Mouse (Mus musculus): ENCODE measurements around the gene Gde1. TPM values are rescaled to one million over a fixed set of nuclear protein-coding genes. Genes with fewer than 3 reads are reported as not detected.
A peak's percentile ranks its signal among the peaks of the same experiment; 100 is the strongest.

Gene Gde1
- total RNA-seq, 4 experiments from 2014 or later: 199 to 203 (median 202) TPM

DNA sequence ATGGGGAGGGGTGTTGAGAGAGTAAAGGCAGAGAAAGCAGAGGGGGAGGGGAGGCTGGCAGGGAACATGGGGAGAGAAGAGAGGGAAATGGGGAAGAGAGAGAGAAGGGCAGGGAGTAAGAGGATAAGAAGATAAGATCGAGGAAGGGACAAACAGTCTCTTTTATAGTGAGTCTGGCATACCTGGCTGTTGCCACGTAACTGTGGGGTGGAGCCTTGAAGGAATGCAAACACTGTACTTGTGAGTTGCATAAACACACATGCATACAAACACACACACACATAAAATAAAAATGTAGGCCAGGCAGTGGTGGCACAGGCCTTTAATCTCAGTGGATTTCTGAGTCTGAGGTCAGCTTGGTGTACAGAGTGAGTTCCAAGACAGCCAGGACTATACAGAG, 1.6 kb upstream of the Gde1 start:
- DNase-seq (ENCODE audit: low spot score in 2 of 2): no peak

DNA sequence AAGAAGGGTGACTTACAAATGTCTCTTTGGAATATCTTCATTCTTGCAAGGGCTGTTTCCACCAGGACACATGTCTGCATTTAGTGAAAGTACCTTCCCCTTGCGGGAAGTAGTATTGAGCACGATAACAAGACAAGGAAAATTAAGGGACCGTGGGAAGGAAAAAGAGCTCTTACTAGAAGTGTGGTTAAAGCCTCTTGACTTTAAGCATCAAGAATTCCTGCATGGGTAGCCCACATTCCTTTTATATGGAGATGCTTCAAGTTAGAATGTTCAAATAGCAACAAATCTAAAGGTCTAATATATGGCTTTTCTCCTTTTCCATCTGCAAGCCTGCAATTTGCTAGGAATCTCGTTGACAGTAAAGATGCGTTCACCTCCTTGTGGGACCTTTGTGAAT, 910 bp upstream of the Gde1 start:
- DNase-seq (ENCODE audit: low spot score in 2 of 2): no peak

DNA sequence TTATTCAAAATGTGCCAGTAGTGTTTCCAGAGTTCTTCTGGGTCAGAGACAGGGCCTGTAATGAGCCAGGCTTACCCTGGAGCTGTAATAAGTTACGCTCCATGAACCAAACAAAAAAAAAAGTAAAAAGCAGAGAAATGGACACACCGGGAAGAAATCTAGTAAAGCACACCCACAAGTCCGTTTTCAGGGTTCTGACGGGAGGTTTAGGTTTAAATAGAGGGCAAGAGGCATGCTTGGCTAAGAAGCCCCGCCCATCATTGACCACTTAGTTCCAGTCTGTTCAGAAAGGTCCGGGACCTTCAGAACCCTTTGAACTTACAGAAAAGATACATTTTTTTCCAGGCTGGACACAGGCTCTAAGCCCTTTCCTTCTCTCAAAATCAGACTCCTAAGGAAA, 473 bp upstream of the Gde1 start:
- no peak for DNase-seq (ENCODE audit: low spot score in 2 of 2)

DNA sequence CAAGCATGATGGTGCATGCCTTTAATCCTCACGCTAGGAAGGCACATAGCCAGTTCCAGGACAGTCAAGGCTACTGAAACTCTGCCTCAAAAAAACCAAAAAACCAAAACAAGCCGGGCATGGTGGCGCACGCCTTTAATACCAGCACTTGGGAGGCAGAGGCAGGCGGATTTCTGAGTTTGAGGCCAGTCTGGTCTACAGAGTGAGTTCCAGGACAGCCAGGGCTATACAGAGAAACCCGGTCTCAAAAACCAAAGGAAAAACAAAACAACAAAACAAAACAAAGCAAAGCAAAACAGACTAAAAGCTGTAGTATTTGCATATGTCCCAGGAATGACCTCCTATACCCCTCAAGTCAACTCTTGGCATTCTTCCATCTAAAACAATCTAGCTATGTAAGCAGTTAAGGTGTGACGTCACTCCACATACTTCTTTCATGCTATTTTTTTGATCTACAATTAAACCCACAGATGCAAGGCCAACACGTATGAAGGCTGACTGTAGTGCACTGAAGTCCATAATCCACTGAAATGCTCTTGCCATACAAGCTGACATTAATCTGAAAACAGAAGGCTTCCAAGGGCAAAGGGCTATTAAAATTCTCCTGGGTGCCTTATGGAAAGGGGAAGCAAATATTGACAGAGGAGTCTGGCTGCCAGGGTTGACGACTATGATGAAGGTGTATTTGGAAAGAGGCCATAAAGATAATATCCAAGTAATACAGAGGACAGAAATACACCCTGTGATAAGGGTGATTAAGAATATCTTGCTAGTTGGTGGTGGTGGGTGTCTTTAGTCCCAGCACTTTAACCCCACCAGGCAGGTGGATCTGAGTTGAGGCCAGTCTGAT, 1.4 kb downstream of the Gde1 start:
- no peak for DNase-seq (ENCODE audit: low spot score in 2 of 2)

DNA sequence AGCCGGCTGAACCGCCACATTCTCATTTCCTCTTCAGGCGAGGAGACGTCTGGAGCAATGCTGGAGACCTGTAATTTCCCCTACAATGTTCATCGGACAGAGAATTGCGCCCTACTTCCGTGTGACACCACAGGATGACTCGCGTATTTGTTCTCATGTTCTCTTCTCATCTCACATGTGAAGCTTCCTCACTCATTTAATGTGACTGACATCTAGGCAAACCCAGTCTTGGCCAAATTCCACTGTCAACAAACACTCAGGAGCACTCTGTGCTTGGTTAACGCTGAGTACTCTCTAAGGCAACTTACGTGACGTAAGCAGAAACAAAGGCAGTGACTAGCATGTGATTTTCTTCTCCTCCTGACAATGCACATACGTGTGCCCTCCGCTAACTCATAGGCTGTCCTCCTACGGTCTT, 2.4 kb downstream of the Gde1 start:
- DNase-seq (ENCODE audit: low spot score in 2 of 2): no peak

DNA sequence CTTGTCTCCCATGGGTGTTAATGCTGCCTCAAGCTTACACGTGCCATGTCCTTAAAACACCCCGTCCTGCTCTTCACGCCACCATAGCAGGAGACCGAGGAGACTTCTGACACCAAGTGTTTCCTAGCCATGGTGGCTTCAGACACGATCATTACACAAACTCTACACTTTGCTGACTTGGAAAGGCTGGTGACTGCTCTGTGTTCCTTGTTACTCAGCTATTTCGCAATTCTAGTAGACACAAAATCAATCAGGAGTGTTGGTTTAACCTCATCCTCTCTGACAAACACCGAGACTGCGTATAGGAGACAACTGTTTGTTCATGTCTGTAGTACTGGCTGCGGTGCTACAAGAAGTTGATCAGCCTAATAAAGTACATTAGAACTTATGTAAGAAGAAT, 6.7 kb downstream of the Gde1 start:
- no peak for DNase-seq (ENCODE audit: low spot score in 2 of 2)

DNA sequence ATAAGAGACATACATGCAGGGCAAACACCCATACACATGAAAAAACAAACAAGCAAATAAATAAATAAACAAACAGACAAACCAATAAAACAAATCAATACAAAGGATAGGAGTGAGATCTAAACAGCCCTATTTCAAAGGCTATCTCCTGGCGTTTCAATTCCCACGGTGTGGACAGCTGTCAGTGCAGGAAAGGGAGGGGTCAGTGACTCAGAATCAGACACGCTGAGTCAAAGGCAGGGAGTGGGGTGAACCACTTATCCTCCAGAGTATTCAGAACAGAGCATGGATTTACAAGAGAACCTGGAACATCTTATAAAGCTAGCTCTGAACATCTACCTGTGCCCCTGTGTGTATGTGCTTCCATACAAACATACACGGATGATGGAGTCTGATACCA, 8.4 kb downstream of the Gde1 start:
- no peak for DNase-seq (ENCODE audit: low spot score in 2 of 2)

DNA sequence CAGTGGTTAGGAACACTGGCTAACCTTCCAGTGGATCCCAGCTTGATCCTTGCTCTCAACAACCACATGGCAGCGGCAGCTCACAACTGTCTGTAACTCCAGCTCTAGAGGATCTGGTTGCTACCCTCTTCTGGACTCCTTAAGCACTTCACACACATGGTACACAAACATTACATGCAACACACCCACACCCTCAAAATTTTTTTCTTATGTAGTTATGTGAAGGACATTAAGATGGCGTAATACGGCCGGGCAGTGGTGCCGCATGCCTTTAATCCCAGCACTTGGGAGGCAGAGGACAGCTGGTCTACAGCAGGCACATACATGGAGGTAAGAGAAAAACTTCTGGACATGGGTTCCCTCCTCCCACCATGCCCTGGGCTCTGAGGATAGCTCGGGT, 9.4 kb downstream of the Gde1 start:
- no peak for DNase-seq (ENCODE audit: low spot score in 2 of 2)

DNA sequence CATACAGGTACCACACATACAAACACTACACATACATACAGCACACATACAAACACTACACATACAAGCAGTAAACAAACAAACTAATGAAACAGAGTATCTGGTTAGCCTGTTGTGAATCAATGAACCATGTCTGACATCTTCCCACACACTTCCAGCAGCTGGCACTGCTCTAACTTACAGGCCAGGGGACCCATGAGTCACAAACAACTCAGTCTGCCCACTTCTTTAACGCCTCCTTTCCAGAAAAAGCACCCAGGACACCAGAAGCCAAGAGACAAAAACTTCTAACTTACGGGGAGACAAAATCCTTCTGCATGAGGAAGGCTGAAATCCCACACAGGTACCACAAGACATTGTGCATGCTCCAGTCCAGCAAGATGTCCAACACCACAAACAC, 14.3 kb downstream of the Gde1 start:
- DNase-seq (ENCODE audit: low spot score in 2 of 2): no peak

DNA sequence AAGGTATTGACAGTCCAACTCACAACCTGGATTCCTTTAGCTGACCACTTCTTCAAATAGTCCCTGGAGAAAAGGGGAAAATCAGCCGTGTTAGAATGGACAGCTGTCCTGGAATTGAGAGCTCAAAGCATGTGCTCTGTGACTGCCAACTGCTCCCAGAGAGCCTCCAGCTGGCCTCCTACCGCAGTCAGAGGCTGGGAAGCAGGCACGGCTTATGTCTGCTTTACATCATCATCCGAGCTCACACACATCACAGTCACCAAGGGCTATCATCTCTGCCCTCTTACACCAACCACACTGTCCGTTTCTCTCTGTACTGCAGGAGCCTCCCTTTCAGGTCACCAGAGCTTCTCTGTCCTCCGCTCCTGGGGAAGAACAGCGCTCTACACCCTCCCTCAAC, 16.5 kb downstream of the Gde1 start:
- peak in 1 of 2 experiments; percentile 44 for DNase-seq (ENCODE audit: low spot score in 2 of 2)

DNA sequence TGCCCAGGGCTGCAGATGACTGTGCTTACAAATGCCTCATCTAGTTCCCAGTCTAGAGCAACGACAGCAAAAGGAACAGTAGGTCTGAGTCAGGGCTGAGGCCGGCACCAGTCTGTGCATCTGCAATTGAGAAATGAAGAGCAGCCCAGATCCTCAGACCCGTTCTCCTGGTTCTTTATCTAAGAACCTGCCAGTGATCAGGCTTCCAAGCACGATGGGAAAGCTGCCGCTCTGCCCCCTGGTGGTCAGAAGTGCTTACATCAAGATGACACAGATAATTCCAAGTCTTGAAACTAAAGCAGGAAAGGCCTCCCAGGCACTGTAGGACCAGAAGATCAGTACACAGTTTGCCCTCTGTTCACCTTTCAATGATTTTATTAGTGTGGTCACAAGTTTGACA, 17.4 kb downstream of the Gde1 start:
- peak; percentile 75 to 89 for DNase-seq (ENCODE audit: low spot score in 2 of 2)

DNA sequence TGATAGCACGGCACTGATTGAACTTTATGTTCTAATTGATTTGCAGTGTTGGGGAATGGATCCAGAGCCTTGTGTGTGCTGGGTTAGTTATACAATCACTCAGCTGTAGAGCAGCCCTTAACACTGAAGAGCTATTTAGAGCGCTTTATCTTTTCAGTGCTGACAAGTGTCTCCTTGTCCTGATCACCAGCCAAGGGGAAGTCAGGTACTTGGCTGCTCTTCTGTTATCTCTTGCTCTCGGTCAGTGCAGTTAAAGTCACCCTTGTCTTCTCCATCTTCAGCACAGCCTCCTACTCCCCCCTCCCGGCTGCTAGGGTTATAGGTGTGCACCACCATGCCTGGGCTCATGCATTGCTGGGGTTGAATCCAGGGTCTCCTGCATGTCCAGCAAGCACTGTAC, 28.8 kb downstream of the Gde1 start:
- DNase-seq (ENCODE audit: low spot score in 2 of 2): no peak

DNA sequence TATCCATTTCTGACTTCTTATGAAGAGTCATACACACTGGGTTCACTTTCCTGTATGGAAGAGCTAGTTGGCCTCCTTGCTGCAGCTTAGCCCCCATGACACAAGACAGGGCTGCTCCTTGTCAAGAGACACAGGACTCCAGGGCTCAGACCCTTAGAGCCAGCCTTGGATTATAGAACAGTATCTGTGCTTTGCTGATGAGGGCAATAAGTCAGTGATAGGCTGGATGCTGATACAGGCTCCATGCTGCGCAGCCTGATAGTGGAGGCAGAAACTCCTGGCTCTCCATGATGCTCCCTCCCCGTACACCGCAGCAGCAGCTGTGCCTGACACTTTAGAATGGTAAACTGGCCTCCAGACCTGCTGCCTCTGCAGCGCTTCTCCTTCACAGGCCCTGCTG, 35.4 kb downstream of the Gde1 start:
- no peak for DNase-seq (ENCODE audit: low spot score in 2 of 2)

DNA sequence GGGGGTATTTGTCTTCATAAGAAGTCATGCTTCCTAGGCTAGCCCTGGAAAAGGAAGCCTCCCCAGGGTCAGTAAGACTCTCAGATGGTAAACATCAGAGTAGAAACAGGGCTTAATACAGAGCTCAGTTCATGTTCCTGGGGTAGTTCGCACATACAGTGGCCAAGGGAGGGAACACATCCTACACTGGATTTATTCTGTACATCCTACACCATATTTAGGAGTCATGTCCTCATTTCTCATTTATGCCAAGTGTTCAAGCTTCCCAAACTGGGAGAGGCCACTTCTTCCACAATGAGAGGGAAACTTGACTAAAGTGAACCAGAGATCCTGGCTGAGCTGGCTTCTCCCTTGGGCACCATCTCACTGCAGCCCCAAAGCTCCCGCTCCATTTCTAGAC, 37.8 kb downstream of the Gde1 start:
- DNase-seq (ENCODE audit: low spot score in 2 of 2): no peak

DNA sequence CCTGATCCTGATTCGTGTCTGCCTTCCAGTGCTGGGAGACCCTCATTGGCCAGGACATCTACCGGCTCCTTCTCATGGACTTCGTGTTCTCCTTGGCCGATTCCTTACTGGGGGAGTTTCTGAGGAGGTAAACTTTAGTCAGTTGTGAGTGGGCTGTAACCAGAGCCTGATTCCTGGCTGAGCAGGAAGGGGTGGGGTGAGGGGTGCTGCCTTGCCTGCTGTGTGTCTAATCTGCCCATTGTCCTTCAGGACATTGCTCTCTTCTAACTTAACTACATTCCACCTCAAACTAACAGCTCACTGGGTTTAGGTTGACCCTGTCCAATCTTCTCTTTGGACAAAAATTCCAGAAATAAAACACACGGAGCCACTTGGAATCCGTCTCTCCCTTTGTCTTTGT, 48.8 kb downstream of the Gde1 start:
- DNase-seq (ENCODE audit: low spot score in 2 of 2): no peak

DNA sequence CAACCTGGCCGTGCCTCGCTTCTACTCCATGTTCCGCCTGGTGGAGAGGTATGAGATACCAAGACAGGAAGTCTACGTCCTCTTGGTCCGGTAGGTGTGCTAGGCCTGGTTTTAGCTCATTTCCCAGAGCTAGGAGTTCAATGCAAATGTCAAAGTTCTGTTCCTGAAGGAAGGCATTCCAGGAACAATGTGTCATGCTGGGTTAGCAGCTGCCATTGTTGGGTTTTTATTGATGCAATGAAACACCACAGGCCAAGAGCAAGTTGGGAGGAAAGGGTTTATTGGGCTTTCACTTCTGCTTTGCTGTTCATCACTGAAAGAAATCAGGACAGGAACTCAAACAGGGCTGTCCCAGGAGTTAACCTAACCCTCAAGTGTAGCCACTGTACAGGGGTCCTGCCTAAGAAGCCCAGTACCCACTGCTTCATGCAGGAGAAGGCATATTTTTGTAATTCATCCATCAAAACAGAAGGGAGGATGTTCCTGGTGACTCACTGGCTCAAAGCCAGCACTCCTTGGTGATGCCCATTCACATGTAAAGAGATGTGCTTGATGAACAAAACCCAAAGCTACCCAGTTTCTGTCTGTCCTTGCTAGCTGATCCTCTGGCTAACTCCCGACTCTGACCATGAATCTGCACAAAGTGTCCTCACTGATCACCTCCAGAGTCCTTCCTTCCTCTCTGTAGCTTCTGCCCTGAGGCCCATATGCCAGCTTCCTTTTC, 52.8 kb downstream of the Gde1 start:
- peak in 1 of 2 experiments; percentile 7 for DNase-seq (ENCODE audit: low spot score in 2 of 2)

DNA sequence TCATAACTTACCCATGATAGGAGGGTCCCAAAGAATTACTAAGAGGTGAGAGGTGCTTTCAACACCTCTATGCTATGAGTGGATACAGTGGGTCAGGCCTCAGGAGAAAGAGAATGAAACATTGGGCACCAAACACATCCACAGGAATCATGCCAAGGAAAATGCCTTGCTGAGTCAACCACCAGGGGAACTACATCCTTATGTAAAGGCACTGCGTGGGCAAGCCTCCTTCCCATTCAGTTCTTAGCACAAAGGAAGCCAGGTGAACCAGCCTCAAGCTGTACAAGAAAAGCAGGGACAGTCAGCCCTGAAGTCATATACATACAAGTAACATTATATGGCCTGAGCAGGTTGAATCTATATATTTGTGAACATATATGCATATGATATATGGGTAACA, 54.7 kb downstream of the Gde1 start:
- DNase-seq (ENCODE audit: low spot score in 2 of 2): no peak

DNA sequence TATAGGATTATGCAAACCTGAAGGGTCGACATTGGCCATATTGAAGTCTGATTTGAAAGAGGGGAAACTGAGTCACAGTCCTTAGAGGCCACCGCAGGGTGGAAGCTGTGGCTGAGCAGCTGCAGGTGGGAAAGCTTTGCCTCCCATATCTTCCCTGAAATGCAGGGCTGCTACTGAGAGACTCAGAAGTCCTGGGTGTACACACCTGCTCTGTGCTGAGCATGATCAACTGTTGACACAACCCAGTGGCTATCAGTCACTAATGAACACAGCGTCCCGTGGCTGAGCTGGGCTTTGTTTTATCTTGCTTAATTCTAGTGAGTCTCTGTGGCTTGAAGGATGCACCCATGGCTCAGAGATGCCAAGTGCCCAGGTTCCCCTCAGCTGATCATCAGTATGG, 55.5 kb downstream of the Gde1 start:
- no peak for DNase-seq (ENCODE audit: low spot score in 2 of 2)

DNA sequence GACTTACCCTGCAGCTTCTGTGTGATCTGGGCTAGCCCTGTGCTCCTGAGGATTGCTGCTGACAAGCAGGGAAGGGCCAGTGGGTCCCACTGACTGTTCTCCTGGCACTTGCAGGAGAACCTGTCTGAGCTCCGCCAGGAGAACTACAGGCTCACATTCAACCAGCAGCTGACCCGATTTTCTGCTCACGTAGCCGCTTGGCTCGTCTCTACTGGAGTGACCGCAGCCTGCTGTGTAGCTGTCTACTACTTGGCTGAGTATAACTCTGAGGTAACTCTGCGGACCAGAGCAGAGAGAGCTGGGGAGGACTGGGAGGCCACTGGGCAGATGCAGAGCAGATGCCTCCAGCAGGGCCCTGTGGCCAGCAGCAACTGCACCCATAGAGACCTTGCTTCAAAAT, 56.2 kb downstream of the Gde1 start:
- DNase-seq (ENCODE audit: low spot score in 2 of 2): no peak

DNA sequence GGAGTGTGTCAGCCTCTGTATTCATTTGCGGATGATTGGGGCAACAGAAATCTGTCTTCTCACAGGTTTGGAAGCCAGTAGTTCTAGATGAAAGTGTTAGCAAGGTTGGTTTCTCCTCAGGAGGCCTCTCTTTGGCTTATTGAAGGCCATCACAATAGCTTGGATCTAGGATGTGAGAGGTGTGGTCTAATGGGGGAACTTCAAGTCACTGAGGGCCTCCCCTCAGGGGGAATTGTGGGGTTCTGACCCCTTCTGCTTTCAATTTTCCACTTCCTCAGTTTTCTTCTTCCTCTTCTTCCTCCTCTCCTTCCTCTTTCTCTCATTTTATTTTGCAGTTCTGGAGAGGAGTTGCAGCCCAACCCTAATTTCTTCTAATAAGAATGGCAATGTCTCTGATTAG, 59.3 kb downstream of the Gde1 start:
- DNase-seq (ENCODE audit: low spot score in 2 of 2): no peak

All from layer of hippocampus, adult 8-10 months (tissue).